Mouse (Mus musculus) myocyte (in vitro differentiated cells): ENCODE measurements around the gene Abcc5. TPM values are rescaled to one million over a fixed set of nuclear protein-coding genes. Genes with fewer than 3 reads are reported as not detected.

Source experiments
- H3K27me3 ChIP-seq: one replicate; pipeline ENCODE4 v1.6.1; 2011; ENCODE audit not compliant: control insufficient read depth, insufficient read depth, insufficient read length
- H3K36me3 ChIP-seq: one replicate; pipeline ENCODE4 v1.6.1; 2011; ENCODE audit not compliant: control insufficient read depth, insufficient read depth
- H3K4me2 ChIP-seq: one replicate; pipeline ENCODE4 v1.6.1; 2011; ENCODE audit warnings: low read depth, control low read depth
- H3K4me3 ChIP-seq: one replicate; pipeline ENCODE4 v1.5.1; 2011; ENCODE audit warnings: mild to moderate bottlenecking, control low read depth, moderate library complexity
- H3K79me2 ChIP-seq: one replicate; pipeline ENCODE4 v1.6.1; 2011; ENCODE audit not compliant: control insufficient read depth, insufficient read depth
- H3ac ChIP-seq: one replicate; pipeline ENCODE4 v1.6.1; 2011; ENCODE audit not compliant: control insufficient read depth, insufficient read length
- CEBPB ChIP-seq: IDR thresholded peaks from 2 replicates; pipeline ENCODE4 v1.6.1; 2011; ENCODE audit warnings: mild to moderate bottlenecking, moderate library complexity; ENCODE audit not compliant: poor library complexity, insufficient read depth, severe bottlenecking
- E2F4 ChIP-seq: IDR thresholded peaks from one replicate; pipeline ENCODE4 v1.6.1; 2011; ENCODE audit warnings: mild to moderate bottlenecking, control low read depth, moderate library complexity; ENCODE audit not compliant: insufficient read depth
- MAX ChIP-seq: IDR thresholded peaks from one replicate; pipeline ENCODE4 v1.6.1; 2011; ENCODE audit warnings: low read depth, mild to moderate bottlenecking, control low read depth
- MYOD1 ChIP-seq, 3 experiments: IDR thresholded peaks; one replicate each; pipeline ENCODE4 v1.6.1; 2011; ENCODE audit warnings: control low read depth in 2 of 3, low read depth in 2 of 3, mild to moderate bottlenecking in 2 of 3, moderate library complexity in 1 of 3; ENCODE audit not compliant: insufficient read length in 2 of 3, control insufficient read depth in 1 of 3
- MYOG ChIP-seq, 3 experiments: IDR thresholded peaks; one replicate each; pipeline ENCODE4 v1.6.1; 2011; ENCODE audit warnings: control low read depth in 2 of 3, low read depth in 2 of 3, mild to moderate bottlenecking in 2 of 3; ENCODE audit not compliant: insufficient read length in 2 of 3, control insufficient read depth in 1 of 3, insufficient read depth in 1 of 3
- POLR2A ChIP-seq: IDR thresholded peaks from one replicate; pipeline ENCODE4 v1.6.1; 2011; ENCODE audit warnings: low read depth, mild to moderate bottlenecking, control low read depth, moderate library complexity; ENCODE audit not compliant: insufficient read length
- POLR2AphosphoS2 ChIP-seq: IDR thresholded peaks from one replicate; pipeline ENCODE4 v1.6.1; 2011; ENCODE audit warnings: low read depth, control low read depth; ENCODE audit not compliant: insufficient read length
- REST ChIP-seq: IDR thresholded peaks from one replicate; pipeline ENCODE4 v1.6.1; 2011; ENCODE audit warnings: mild to moderate bottlenecking, control low read depth, moderate library complexity; ENCODE audit not compliant: insufficient read depth, insufficient read length
- SRF ChIP-seq: IDR thresholded peaks from one replicate; pipeline ENCODE4 v1.6.1; 2011; ENCODE audit warnings: low read depth; ENCODE audit not compliant: control insufficient read depth, insufficient read length
- TCF12 ChIP-seq: IDR thresholded peaks from one replicate; pipeline ENCODE4 v1.6.1; 2011; ENCODE audit warnings: mild to moderate bottlenecking, control low read depth; ENCODE audit not compliant: poor library complexity, insufficient read depth, severe bottlenecking
- TCF3 ChIP-seq: IDR thresholded peaks from one replicate; pipeline ENCODE4 v1.6.1; 2011; ENCODE audit warnings: low read depth, control low read depth; ENCODE audit not compliant: insufficient read length
- USF1 ChIP-seq: IDR thresholded peaks from one replicate; pipeline ENCODE4 v1.6.1; 2011; ENCODE audit warnings: low read depth, mild to moderate bottlenecking, control low read depth, moderate library complexity
- polyA plus RNA-seq: library from polyadenylated mRNA; unstranded; fragments of >200 nt; fragmentation: generic; extraction: Trizol; gene quantifications from one replicate; pipeline ENCODE4 v1.2.1, GENCODE M21; 2012; ENCODE audit warnings: missing spikeins

The Abcc5 gene
- polyA plus RNA-seq, 1 experiment: 23.1 TPM

- Histone ChIP-seq H3K4me3 (no peak overlapping the region), H3K79me2 (no peaks in the 10 kb centered on the region), H3K4me2 (no peak overlapping the region), H3K36me3 (peaks cover 6% of the 10 kb centered on the region), H3ac (no peak overlapping the region), H3K27me3 (no peaks in the 10 kb centered on the region)
- TF ChIP-seq POLR2AphosphoS2 (no peak), MYOD1 (IDR thresholded peaks at IDR 0.05; ENCODE audit: control insufficient read depth in 1 of 3, insufficient read length in 2 of 3, low read depth in 2 of 3) (no peak), MYOG (IDR thresholded peaks at IDR 0.05; ENCODE audit: control insufficient read depth in 1 of 3, insufficient read depth in 1 of 3, insufficient read length in 2 of 3, low read depth in 2 of 3) (no peak), SRF (no peak), USF1 (no peak), E2F4 (no peak), REST (no peak), TCF12 (no peak), CEBPB (no peak), POLR2A (no peak), MAX (no peak), TCF3 (no peak)
These were observed 97.9 kb downstream of the Abcc5 start for GRCm38 (mm10) chr16:20328306-20328705.

GRCm38 (mm10) chr16:20325286-20325685 is 100.9 kb downstream of the Abcc5 start, which contains the start of gene Cyp2ab1:
Cyp2ab1 (minus strand) TSS chr16:20325404.
- Histone ChIP-seq H3ac (no peak within 1 kb of the TSS), H3K4me3 (no peak within 1 kb of the TSS), H3K27me3 (no peaks in the 10 kb centered on the region), H3K4me2 (peak within 1 kb of the TSS; percentile 42), H3K79me2 (no peaks in the 10 kb centered on the region), H3K36me3 (no peaks in the 10 kb centered on the region)
- TF ChIP-seq CEBPB: no peak
- TF ChIP-seq REST: no peak
- TF ChIP-seq MAX: no peak
- no peak for TF ChIP-seq USF1
- TF ChIP-seq E2F4: no peak
- TF ChIP-seq MYOD1 (IDR thresholded peaks at IDR 0.05; ENCODE audit: control insufficient read depth in 1 of 3, insufficient read length in 2 of 3, low read depth in 2 of 3): no peak
- no peak for TF ChIP-seq SRF
- TF ChIP-seq POLR2AphosphoS2: no peak
- TF ChIP-seq MYOG (IDR thresholded peaks at IDR 0.05; ENCODE audit: control insufficient read depth in 1 of 3, insufficient read depth in 1 of 3, insufficient read length in 2 of 3, low read depth in 2 of 3): no peak
- no peak for TF ChIP-seq TCF3
- no peak for TF ChIP-seq TCF12

DNA sequence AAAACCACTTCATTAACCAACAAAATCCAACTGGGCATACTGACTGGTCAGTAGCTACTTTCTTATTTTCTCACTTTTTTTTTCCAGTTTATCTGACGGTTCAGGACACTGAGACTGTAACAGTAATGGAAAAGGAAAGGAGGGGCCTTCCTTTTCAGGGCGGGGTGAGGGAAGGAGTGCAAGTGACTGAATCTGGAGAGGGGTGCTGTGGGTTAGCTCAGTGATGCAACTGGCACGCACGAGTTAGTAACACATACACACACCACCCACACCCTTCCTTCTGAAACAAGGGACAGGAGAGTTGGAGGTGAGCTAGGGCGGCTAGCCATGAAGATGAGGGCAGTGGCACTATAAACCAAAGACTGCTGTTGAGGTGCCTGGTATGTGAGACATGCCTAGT is 102.3 kb downstream of the Abcc5 start:
- Histone ChIP-seq H3ac (no peak overlapping the region), H3K4me3 (no peak overlapping the region), H3K36me3 (no peaks in the 10 kb centered on the region), H3K27me3 (no peaks in the 10 kb centered on the region), H3K79me2 (no peaks in the 10 kb centered on the region), H3K4me2 (peak overlapping the region; percentile 42)
- TF ChIP-seq POLR2A: no peak
- peak; percentile 68; the same call in 1 of the 2 replicates for TF ChIP-seq CEBPB
- no peak for TF ChIP-seq MAX

- H3K79me2 ChIP-seq: no peaks in the 10 kb centered on the region
- no peaks in the 10 kb centered on the region for H3K36me3 ChIP-seq
- TF ChIP-seq REST: no peak
- TF ChIP-seq MYOD1 (IDR thresholded peaks at IDR 0.05; ENCODE audit: control insufficient read depth in 1 of 3, insufficient read length in 2 of 3, low read depth in 2 of 3): no peak
- TF ChIP-seq E2F4: no peak
- no peak for TF ChIP-seq MYOG (IDR thresholded peaks at IDR 0.05; ENCODE audit: control insufficient read depth in 1 of 3, insufficient read depth in 1 of 3, insufficient read length in 2 of 3, low read depth in 2 of 3)
- TF ChIP-seq MAX: no peak
- TF ChIP-seq POLR2AphosphoS2: no peak
- H3K27me3 ChIP-seq: no peaks in the 10 kb centered on the region
- no peak overlapping the region for H3K4me3 ChIP-seq
- H3K4me2 ChIP-seq: no peak overlapping the region
- H3ac ChIP-seq: no peak overlapping the region
These were observed 103.9 kb downstream of the Abcc5 start for GRCm38 (mm10) chr16:20322274-20322673.

- no peak overlapping the region for H3K4me3 ChIP-seq
- H3K4me2 ChIP-seq: no peak overlapping the region
- H3K36me3 ChIP-seq: no peaks in the 10 kb centered on the region
- H3K79me2 ChIP-seq: no peaks in the 10 kb centered on the region
- H3K27me3 ChIP-seq: no peaks in the 10 kb centered on the region
- no peak for TF ChIP-seq TCF12
- no peak for TF ChIP-seq TCF3
- no peak for TF ChIP-seq POLR2AphosphoS2
- no peak for TF ChIP-seq E2F4
- no peak for TF ChIP-seq USF1
- TF ChIP-seq MYOG (IDR thresholded peaks at IDR 0.05; ENCODE audit: control insufficient read depth in 1 of 3, insufficient read depth in 1 of 3, insufficient read length in 2 of 3, low read depth in 2 of 3): no peak
- TF ChIP-seq MAX: no peak
- no peak for TF ChIP-seq POLR2A
- no peak for TF ChIP-seq MYOD1 (IDR thresholded peaks at IDR 0.05; ENCODE audit: control insufficient read depth in 1 of 3, insufficient read length in 2 of 3, low read depth in 2 of 3)
- no peak for TF ChIP-seq SRF
- TF ChIP-seq CEBPB: no peak
- no peak for TF ChIP-seq REST
- H3ac ChIP-seq: no peak overlapping the region
These were observed 109.4 kb downstream of the Abcc5 start for GRCm38 (mm10) chr16:20316770-20317169.
